Mouse (Mus musculus) C2C12 (cell line): ENCODE results near the gene Msn. TPM values are rescaled to one million over a fixed set of nuclear protein-coding genes. Genes with fewer than 3 reads are reported as not detected.

ENCODE experiments used
- H3K27me3 ChIP-seq: one replicate; pipeline ENCODE4 v1.6.1; 2011; ENCODE audit not compliant: control insufficient read depth, insufficient read depth, insufficient read length
- H3K36me3 ChIP-seq: one replicate; pipeline ENCODE4 v1.6.1; 2011; ENCODE audit not compliant: control insufficient read depth, insufficient read depth
- H3K4me3 ChIP-seq: one replicate; pipeline ENCODE4 v1.5.1; 2011; ENCODE audit warnings: mild to moderate bottlenecking, control low read depth; ENCODE audit not compliant: poor library complexity, insufficient read depth, severe bottlenecking
- H3K79me2 ChIP-seq: one replicate; pipeline ENCODE4 v1.6.1; 2011; ENCODE audit not compliant: control insufficient read depth, insufficient read depth
- H3K79me3 ChIP-seq: one replicate; pipeline ENCODE4 v1.6.1; 2011; ENCODE audit warnings: low read depth, control low read depth
- H3ac ChIP-seq: one replicate; pipeline ENCODE3; 2011; ENCODE audit warnings: low read depth; ENCODE audit not compliant: control insufficient read depth, insufficient read length
- CEBPB ChIP-seq: IDR thresholded peaks from one replicate; pipeline ENCODE4 v1.6.1; 2011; ENCODE audit warnings: low read depth, mild to moderate bottlenecking, control low read depth, moderate library complexity
- CTCF ChIP-seq: IDR thresholded peaks from one replicate; pipeline ENCODE4 v1.5.1; 2011; ENCODE audit not compliant: control insufficient read depth, insufficient read depth, insufficient read length
- FOSL1 ChIP-seq: IDR thresholded peaks from one replicate; pipeline ENCODE4 v1.8.0; 2011; ENCODE audit warnings: mild to moderate bottlenecking, low read length; ENCODE audit not compliant: poor library complexity, insufficient read depth, severe bottlenecking
- MAX ChIP-seq: IDR thresholded peaks from one replicate; pipeline ENCODE4 v1.6.1; 2011; ENCODE audit warnings: mild to moderate bottlenecking, control low read depth
- MYOD1 ChIP-seq: IDR thresholded peaks from one replicate; pipeline ENCODE4 v1.6.1; 2011; ENCODE audit warnings: low read depth; ENCODE audit not compliant: control insufficient read depth, insufficient read length
- MYOG ChIP-seq: IDR thresholded peaks from one replicate; pipeline ENCODE4 v1.6.1; 2011; ENCODE audit not compliant: control insufficient read depth, insufficient read length; ENCODE audit errors: extremely low read depth
- USF1 ChIP-seq: IDR thresholded peaks from one replicate; pipeline ENCODE4 v1.6.1; 2011; ENCODE audit warnings: low read depth, mild to moderate bottlenecking, control low read depth, moderate library complexity
- polyA plus RNA-seq: library from polyadenylated mRNA; unstranded; fragments of >200 nt; fragmentation: generic; extraction: Trizol; gene quantifications from one replicate; pipeline ENCODE4 v1.2.1, GENCODE M21; 2012; ENCODE audit warnings: missing spikeins

The Msn gene
- polyA plus RNA-seq, 1 experiment = 280 TPM

DNA sequence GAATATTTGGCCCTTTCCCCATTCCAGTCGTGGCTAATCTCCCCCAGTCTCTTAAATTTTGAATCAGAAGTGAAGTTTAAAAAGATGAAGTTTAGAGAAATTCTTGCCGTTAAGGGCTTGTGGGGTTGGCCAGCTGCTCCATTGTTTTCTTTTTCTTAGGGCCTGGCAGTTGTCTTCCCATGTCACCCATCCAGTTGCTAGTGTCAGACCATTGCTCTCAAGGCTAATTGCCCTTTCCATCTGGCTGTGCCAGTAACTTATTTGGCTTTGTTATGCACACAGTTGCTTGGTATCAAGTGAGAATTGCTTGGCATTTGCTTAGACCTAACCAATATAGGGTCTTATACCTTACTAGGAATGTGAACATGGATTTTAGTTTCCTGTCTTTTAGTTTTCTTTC lies 24.2 kb downstream of the Msn start:
- peak; percentile 20 for TF ChIP-seq MAX
- no peak for TF ChIP-seq USF1
- TF ChIP-seq CEBPB = no peak
- TF ChIP-seq MYOD1 = peak; percentile 81
- no peak for TF ChIP-seq MYOG
- TF ChIP-seq CTCF = no peak
- TF ChIP-seq FOSL1 = no peak
- no peaks in the 10 kb centered on the region for H3K27me3 ChIP-seq
- peaks cover 67% of the 10 kb centered on the region for H3K36me3 ChIP-seq
- H3K4me3 ChIP-seq = no peak overlapping the region
- H3ac ChIP-seq = no peak overlapping the region
- peaks cover 72% of the 10 kb centered on the region for H3K79me3 ChIP-seq
- peaks cover 95% of the 10 kb centered on the region for H3K79me2 ChIP-seq

GRCm38 (mm10) chrX:96121912-96122311 lies 26.1 kb downstream of the Msn start:
- Histone ChIP-seq H3K36me3 (peaks cover 55% of the 10 kb centered on the region), H3ac (no peak overlapping the region), H3K27me3 (no peaks in the 10 kb centered on the region), H3K4me3 (no peak overlapping the region), H3K79me3 (peaks cover 72% of the 10 kb centered on the region), H3K79me2 (peaks cover 95% of the 10 kb centered on the region)
- TF ChIP-seq FOSL1 (peak; percentile 86), MYOD1 (peak; percentile 50), CTCF (no peak)

DNA sequence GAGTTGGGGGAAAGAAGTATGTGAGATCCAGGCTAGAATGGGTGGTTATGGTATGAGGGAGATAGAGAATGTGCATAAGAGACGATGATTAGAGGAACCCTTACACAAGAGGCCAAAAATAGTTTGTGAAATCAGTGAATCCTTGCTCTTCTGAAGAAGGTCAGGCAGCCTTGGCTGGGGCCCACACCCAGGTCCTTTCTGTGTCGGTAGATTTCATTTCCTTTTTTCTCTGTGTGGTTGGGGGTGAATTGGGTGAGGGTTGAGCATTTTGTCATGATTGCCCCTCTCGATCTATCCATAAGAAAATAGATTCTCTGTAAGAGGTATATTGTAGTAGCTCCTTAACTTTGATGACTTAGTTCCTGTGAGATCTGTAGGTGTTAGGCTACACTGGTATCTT lies 31.0 kb downstream of the Msn start:
- Histone ChIP-seq H3K79me3 (peaks cover 89% of the 10 kb centered on the region), H3K36me3 (peaks cover 55% of the 10 kb centered on the region), H3ac (no peak overlapping the region), H3K4me3 (no peak overlapping the region), H3K27me3 (no peaks in the 10 kb centered on the region), H3K79me2 (peaks cover 98% of the 10 kb centered on the region)
- TF ChIP-seq CTCF (no peak), MAX (no peak), USF1 (no peak), MYOD1 (no peak), FOSL1 (no peak), CEBPB (no peak), MYOG (no peak)

DNA sequence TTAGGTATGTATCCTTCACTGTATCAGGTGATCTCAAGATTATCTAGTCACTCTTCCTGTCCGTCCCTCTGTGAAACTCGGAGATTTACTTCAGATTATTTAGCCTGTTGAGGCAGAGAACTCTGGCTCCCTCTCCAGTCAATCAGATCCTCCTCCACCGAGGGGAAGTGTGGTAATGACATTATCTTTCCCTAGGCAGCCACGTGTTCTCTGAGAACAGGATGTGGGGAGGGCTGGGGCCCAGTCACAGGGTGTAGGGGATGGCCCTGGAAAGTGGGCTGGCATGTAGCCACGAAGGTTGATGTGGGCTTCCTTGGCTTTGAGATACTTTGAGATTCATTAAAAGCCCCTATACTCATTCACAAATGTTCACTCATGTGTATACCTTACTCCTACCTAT lies 34.3 kb downstream of the Msn start:
- TF ChIP-seq USF1 = peak; percentile 80
- no peak for TF ChIP-seq MYOG
- TF ChIP-seq MYOD1 = no peak
- TF ChIP-seq MAX = peak; percentile 69
- H3K79me2 ChIP-seq = peaks cover 100% of the 10 kb centered on the region
- no peaks in the 10 kb centered on the region for H3K27me3 ChIP-seq
- H3ac ChIP-seq = no peak overlapping the region
- H3K79me3 ChIP-seq = peaks cover 85% of the 10 kb centered on the region
- peaks cover 34% of the 10 kb centered on the region for H3K36me3 ChIP-seq
- H3K4me3 ChIP-seq = no peak overlapping the region

DNA sequence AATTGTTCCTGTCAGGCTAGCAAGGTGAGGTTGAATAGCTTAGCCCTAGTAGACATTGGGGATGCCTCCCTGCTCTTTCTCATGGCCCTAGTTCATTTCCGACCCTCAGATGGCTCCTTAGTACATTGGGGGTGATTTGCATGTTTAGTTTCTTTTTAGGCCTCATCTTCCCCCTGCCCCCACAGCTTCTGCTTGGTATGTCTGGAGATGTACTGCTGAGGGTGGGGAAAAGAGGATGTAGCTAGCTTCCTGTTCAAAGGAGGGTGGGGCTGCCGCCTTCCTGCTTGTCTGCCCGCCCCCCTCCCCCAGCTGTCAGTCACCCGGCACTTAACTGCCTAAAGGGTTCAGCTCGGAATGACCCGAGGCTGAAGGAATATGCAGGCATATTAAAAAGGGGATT lies 34.8 kb downstream of the Msn start:
- H3K27me3 ChIP-seq = no peaks in the 10 kb centered on the region
- H3K79me2 ChIP-seq = peaks cover 100% of the 10 kb centered on the region
- no peak overlapping the region for H3ac ChIP-seq
- TF ChIP-seq CEBPB (no peak), MYOD1 (no peak), USF1 (no peak), MYOG (no peak), MAX (no peak), CTCF (no peak), FOSL1 (no peak)
- no peak overlapping the region for H3K4me3 ChIP-seq
- H3K79me3 ChIP-seq = peaks cover 84% of the 10 kb centered on the region
- peaks cover 29% of the 10 kb centered on the region for H3K36me3 ChIP-seq

GRCm38 (mm10) chrX:96133260-96133659 lies 37.4 kb downstream of the Msn start:
- H3K79me3 ChIP-seq = peaks cover 84% of the 10 kb centered on the region
- peak; percentile 19 for TF ChIP-seq CTCF
- no peak for TF ChIP-seq MYOG
- H3K27me3 ChIP-seq = no peaks in the 10 kb centered on the region

GRCm38 (mm10) chrX:96134243-96134661 lies 38.4 kb downstream of the Msn start:
- H3K27me3 ChIP-seq = no peaks in the 10 kb centered on the region
- peak overlapping the region; percentile 32 for H3ac ChIP-seq
- H3K36me3 ChIP-seq = peaks cover 23% of the 10 kb centered on the region
- no peak for TF ChIP-seq CTCF
- TF ChIP-seq MYOD1 = peak; percentile 26
- TF ChIP-seq MYOG = no peak
- no peak for TF ChIP-seq MAX
- peak; percentile 6 for TF ChIP-seq FOSL1
- no peak for TF ChIP-seq USF1
- TF ChIP-seq CEBPB = no peak
- peaks cover 84% of the 10 kb centered on the region for H3K79me3 ChIP-seq
- H3K4me3 ChIP-seq = no peak overlapping the region
- H3K79me2 ChIP-seq = peaks cover 100% of the 10 kb centered on the region

More at GRCm38 (mm10) chrX:96133260-96133659, 37.4 kb downstream of the Msn start:
- Histone ChIP-seq H3ac (no peak overlapping the region), H3K36me3 (peaks cover 33% of the 10 kb centered on the region), H3K79me2 (peaks cover 100% of the 10 kb centered on the region), H3K4me3 (no peak overlapping the region)
